Mouse (Mus musculus): ENCODE measurements around the gene Smurf2. TPM values are rescaled to one million over a fixed set of nuclear protein-coding genes. Genes with fewer than 3 reads are reported as not detected.

Smurf2 gene
- total RNA-seq, 2 experiments from 2014 or later, result 22.2 to 22.8 TPM

GRCm38 (mm10) chr11:106911257-106911656 lies 9.3 kb downstream of the Smurf2 start:
- intact Hi-C loops (cut with DNase I), result loop anchor here (5.0 kb wide), 2 partner anchors 59 to 229 kb away; no protein-coding TSS in a partner anchor
- DNase-seq, result no peak

DNA sequence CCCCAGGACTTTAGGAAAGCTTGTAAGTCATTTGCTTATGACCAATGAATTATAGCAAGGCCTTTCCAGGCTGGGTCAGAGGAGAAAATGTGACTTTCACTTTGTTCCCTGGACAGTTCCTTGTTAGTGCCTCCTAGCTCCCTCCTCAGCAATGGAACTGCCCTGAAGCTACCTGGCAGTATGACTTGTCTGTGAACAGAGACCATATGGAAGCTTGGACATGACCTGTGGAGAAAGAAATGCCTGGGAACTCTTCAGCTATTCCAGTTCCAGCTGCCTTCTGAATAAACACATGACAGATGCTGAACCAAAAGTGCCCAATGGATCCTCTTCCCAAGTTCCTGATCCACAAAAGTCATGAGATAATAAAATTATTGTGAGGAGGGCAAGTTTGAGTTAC lies 12.5 kb downstream of the Smurf2 start:
- intact Hi-C loops (cut with DNase I), result no loop called here
- no peak for DNase-seq

GRCm38 (mm10) chr11:106907253-106907652 lies 13.3 kb downstream of the Smurf2 start:
- DNase-seq, result no peak
- intact Hi-C loops (cut with DNase I), result no loop called here

DNA sequence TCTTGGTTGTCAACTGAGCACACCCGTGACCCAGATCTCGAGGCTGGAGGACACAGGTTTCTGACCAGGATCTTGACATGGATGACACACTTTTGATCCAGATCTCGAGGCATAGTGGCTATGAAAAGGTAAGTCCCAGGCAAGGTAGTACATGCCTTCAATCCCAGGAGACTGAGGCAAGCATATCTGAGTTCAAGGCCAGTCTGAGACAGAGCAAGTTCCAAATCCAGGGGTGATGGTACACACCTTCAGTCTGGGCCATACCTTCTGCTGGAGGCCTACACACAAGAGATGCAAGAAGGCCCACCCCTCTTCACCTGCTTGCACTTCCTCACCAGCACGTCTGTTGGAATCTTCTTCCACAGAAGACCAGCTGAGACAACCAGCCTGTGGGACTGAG lies 14.8 kb downstream of the Smurf2 start:
- no peak for DNase-seq
- intact Hi-C loops (cut with DNase I), result no loop called here

DNA sequence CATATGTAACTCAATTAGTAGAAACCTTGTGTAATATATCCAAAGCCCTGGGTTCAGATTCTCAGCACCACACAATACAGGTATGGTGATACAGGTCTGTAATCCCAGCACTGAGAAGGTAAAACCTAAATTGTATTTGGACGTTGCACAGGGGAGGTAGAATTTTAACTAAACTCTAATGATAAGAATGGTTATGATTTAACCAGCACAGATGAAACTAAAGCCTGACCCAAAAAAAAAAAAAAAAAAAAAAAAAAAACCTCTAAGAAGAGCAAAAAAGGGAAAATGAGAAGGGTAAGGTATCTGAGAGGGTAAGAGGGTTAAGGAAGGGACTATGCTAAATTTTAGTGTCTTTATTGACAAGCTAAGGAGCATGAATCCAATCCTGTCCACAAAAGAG lies 20.7 kb downstream of the Smurf2 start:
- DNase-seq, result no peak
- intact Hi-C loops (cut with DNase I), result loop anchor here (5.0 kb wide), 1 partner anchor 33 kb away; no protein-coding TSS in a partner anchor

DNA sequence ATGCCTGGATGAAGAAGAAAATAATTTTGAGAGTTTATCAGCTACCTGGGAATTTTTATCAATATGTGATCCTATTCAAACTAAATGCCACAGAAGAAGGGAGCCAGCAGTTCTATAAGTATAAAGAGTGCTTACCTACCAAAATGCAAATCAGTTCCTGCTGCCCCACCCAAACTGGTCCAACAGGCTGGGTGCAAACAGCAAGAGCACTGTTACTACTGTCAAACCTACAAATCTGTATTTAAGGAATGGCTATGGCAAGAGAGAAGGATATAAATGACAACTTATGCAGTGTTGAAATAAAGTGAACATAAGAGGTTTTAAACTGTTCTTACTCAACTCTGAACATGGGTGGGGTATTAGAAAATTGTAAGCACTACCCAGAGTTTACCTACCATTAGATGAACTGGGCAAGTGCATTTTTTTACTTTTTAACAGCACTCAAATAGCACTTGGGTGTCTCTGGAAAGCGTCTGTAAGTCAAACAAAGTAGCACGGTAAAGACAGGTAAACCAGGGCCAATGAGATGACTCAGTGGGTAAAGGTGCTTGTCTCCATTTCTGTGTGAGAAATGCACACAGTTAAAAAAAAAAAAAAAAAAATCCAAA lies 23.9 kb downstream of the Smurf2 start:
- DNase-seq, result no peak
- intact Hi-C loops (cut with DNase I), result no loop called here

GRCm38 (mm10) chr11:106883656-106884055 lies 36.9 kb downstream of the Smurf2 start:
- no peak for DNase-seq
- intact Hi-C loops (cut with DNase I), result no loop called here

- intact Hi-C loops (cut with DNase I), result no loop called here
- DNase-seq, result no peak
These were observed 47.9 kb downstream of the Smurf2 start for GRCm38 (mm10) chr11:106872650-106873049.

GRCm38 (mm10) chr11:106851438-106851837 lies 69.1 kb downstream of the Smurf2 start:
- no peak for DNase-seq
- intact Hi-C loops (cut with DNase I), result loop anchor here (5.0 kb wide), 2 partner anchors 61 to 131 kb away; no protein-coding TSS in a partner anchor

DNA sequence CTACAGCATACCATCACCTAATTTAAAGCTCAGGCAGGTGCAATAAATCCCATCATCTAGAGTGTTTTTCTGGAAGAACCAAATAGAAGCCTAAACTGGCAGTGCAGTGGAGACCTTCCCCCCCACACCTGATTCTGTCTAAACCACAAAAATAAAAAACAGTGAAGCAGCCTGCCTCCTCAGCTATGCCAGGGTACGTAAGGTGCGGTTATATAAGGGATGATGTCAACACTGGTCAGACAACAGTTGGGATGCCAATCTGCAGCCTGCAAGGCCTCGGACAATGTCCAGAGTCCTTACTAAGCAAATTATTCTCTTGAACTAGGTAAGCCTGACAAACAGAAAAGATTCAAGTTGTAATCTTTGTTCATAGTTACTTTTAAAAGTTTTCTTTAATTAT lies 78.5 kb downstream of the Smurf2 start:
- DNase-seq, result no peak
- intact Hi-C loops (cut with DNase I), result no loop called here

DNA sequence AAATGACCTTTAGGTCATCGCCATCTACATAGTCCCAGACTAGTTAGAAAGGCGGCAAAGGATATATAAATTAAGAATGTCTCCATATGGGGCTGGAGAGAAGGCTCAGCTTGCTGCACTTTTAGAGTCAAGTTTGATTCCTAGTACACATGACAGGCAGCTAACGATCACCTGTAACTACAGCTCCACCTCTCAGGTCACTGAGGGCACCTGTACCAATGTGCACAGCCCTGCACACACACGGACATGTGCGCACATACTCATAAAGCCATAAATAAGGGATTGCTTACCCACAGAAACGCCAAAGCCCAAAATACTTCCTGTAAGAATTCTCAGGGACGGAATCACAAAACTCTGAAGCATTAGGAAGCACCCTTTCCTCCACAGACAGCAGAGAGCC lies 92.4 kb downstream of the Smurf2 start:
- DNase-seq, result no peak
- intact Hi-C loops (cut with DNase I), result no loop called here

- DNase-seq, result no peak
These were observed 96.1 kb downstream of the Smurf2 start for GRCm38 (mm10) chr11:106824403-106824802.

GRCm38 (mm10) chr11:106823741-106824140 lies 96.8 kb downstream of the Smurf2 start:
- DNase-seq, result no peak
- intact Hi-C loops (cut with DNase I), result no loop called here

More at GRCm38 (mm10) chr11:106824403-106824802, 96.1 kb downstream of the Smurf2 start:
- intact Hi-C loops (cut with DNase I), result no loop called here

DNA sequence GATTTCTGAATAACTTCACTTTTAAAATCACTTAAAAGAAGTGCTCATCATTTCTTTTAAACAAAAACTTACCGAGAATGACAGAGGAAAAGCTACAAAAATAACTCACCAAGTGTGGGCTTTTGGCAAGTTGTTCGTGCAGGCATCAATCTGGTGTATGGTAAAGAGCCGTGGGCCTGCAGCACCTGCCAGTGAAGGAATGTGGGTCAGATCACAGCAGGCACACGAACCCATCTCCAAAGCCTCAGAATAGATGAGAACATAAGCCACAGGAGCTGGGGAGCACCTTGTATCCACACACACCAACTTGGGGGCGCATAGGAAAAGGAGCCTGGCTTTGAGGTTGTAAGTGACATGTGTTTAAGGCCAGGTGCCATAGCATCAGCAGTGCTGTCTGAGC lies 97.6 kb downstream of the Smurf2 start:
- intact Hi-C loops (cut with DNase I), result no loop called here
- no peak for DNase-seq

DNA sequence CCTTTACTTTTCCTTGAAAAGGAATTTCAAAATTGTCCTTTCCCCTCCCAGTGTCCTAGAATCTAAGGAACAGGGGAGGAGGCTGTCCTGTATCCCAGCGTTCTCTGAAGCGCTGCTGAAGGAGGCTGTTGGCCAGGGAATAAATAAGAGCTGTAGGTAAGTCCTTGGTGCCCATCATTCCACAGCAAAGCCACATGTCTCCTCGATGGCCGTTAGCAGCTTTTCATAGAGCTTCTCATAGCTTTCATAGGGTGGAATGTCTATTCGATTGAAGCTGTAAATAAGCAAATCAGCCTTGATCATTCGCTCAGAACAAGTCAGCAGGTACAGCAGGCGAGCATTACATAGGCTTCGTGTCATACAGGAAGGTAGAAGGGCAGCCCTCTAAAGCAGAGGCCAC lies 98.0 kb downstream of the Smurf2 start:
- intact Hi-C loops (cut with DNase I), result no loop called here
- DNase-seq, result no peak

GRCm38 (mm10) chr11:106821397-106821796 lies 99.1 kb downstream of the Smurf2 start:
- intact Hi-C loops (cut with DNase I), result no loop called here
- DNase-seq, result no peak

DNA sequence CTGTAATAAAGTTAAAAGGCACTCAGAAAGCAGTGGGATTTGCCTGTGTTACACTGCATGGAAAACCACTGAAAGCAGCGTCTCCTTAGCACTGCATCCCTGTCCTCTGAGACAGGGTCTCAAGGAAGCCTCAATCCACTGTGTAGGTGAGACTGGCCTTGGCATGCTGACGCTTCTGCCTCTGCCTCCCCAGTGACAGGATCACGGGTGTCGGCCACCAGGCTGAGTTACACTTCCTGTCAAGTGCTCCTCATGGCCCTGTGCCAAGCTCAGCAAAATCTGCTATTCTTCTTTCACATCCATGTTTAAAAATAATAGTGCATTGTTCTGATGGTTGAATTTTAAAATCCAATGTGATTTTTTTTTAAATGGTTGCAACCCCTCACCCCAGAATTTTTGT lies 99.5 kb downstream of the Smurf2 start:
- intact Hi-C loops (cut with DNase I), result no loop called here
- peak; percentile 27 to 60 for DNase-seq

GRCm38 (mm10) chr11:106820252-106820651 lies 100.3 kb downstream of the Smurf2 start:
- no peak for DNase-seq
- intact Hi-C loops (cut with DNase I), result no loop called here

GRCm38 (mm10) chr11:106819595-106819994 lies 100.9 kb downstream of the Smurf2 start:
- DNase-seq, result no peak
- intact Hi-C loops (cut with DNase I), result no loop called here

GRCm38 (mm10) chr11:106818341-106818740 lies 102.2 kb downstream of the Smurf2 start:
- intact Hi-C loops (cut with DNase I), result no loop called here
- DNase-seq, result no peak

DNA sequence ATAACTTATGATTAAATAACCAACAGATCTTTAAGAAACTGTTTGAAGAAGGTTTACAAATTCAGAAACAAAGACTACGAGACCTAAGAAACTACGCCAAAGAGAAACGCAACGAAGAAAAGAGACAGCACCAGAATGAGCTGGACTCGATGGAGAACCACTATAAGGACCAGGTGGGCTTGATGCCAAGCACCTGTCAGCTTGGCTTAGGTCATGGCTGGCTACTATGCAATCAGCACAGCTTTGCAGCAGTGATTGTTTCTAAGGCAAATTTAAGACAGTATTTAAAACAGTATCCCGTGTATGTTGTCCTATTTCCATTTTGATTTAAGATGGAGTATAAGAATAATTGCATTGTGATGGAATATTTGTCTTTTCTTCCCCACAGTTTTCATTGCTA lies 102.7 kb downstream of the Smurf2 start:
- no peak for DNase-seq
- intact Hi-C loops (cut with DNase I), result no loop called here

DNA sequence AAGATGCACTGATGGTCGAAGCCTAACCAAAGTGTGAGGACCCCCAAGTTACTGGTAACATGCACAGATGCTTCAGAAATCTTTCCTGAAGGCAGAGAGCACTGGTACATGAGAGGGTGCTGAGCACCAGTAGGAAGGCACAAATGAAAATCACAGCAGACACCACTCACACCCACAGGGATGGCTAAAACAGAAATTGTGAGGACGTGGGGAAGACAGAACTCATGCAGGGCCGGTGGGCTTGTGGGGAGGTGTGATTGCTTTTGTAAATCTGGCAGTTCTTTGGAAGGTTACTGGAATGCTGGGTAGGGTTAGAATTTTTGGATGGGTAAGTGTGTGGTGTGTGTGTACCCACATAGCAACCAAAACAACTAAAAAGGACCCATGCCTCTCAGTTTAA lies 103.4 kb downstream of the Smurf2 start:
- intact Hi-C loops (cut with DNase I), result no loop called here

DNA sequence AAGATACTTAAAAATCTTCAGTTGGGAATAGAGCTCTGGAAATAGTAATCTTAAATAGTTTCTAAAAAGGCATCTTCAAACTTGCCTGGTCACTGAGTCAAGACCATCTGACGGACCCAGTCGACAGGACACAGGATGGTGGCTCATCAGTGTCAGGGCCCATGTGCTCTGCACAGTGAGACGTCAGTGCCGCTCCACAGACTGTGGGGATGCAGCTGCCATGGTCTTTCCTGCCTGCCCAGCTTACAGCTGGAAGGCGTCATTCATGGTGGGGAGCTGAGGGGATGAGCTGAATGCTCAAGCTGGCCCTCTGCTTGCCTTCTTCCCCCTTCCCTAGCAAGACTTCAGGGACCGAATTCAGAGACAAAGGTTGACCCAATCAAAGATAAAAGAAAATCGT lies 104.2 kb downstream of the Smurf2 start:
- no peak for DNase-seq
- intact Hi-C loops (cut with DNase I), result no loop called here

More for the DNA sequence above, 103.4 kb downstream of the Smurf2 start:
- DNase-seq, result no peak

Data from gastrocnemius, postnatal 36 days (tissue).